In genomic region chr16:33885021-33885471, GRCm38 (mm10) we compare ENCODE assay signal across 7 mouse cellular contexts. TPM values are rescaled to one million over a fixed set of nuclear protein-coding genes. Genes with fewer than 3 reads are reported as not detected.
DNase-seq lines count a peak whose midpoint lies in the region; ATAC-seq and TF ChIP-seq lines count a peak whose summit lies in the region.

No protein-coding gene starts in this region.

- no peak for TF ChIP-seq POLR2A in liver, adult 2 months (IDR thresholded peaks at IDR 0.05; ENCODE audit: extremely low read depth, insufficient read depth, low read length)
- no peak for TF ChIP-seq POLR2A in lung, adult 2 months (IDR thresholded peaks at IDR 0.05; ENCODE audit: borderline replicate concordance, extremely low read depth, low read depth, low read length)

- ATAC-seq in liver, embryonic 12.5 days, result no peak
- ATAC-seq in forebrain, embryonic 12.5 days (ENCODE audit: low FRiP score), result no peak

- no peak overlapping the region for H3K4me3 ChIP-seq in liver, adult 2 months (ENCODE audit: insufficient read depth, low read depth, low read length)
- H3K4me3 ChIP-seq in liver, embryonic 12.5 days, result no peak overlapping the region
- H3K4me3 ChIP-seq in lung, adult 2 months (replicated peaks; ENCODE audit: extremely low read depth, low read depth, low read length), result no peak overlapping the region
- no peak overlapping the region for H3K4me3 ChIP-seq in forebrain, embryonic 12.5 days (replicated peaks)

- peak overlapping the region; percentile 20; the same call in 1 of the 2 replicates for H3K27ac ChIP-seq in liver, adult 2 months (replicated peaks; ENCODE audit: insufficient read depth, low read depth, low read length)
- H3K27ac ChIP-seq in liver, embryonic 12.5 days, result no peak overlapping the region
- no peak overlapping the region for H3K27ac ChIP-seq in forebrain, embryonic 12.5 days

- H3K4me2 ChIP-seq in liver, embryonic 12.5 days, result no peak overlapping the region
- H3K4me2 ChIP-seq in forebrain, embryonic 12.5 days, result no peak overlapping the region

- DNase-seq in liver, adult 2 months (ENCODE audit: extremely low read depth, low read depth, low spot score), result peak; percentile 79
- DNase-seq in adrenal gland, postnatal 36 days, result peak; percentile 17 to 48
- DNase-seq in lung, adult 2 months, result peak; percentile 9
- peak; percentile 47 for DNase-seq in thymus, postnatal 14 days
- no peak for DNase-seq in cerebellum, postnatal 25 days

- no peaks in the 10 kb centered on the region for H3K9me3 ChIP-seq in liver, embryonic 12.5 days (replicated peaks)
- no peaks in the 10 kb centered on the region for H3K9me3 ChIP-seq in forebrain, embryonic 12.5 days

- no peaks in the 10 kb centered on the region for H3K36me3 ChIP-seq in liver, adult 2 months (ENCODE audit: control insufficient read depth, insufficient read depth, low read length)
- H3K36me3 ChIP-seq in liver, embryonic 12.5 days, result no peaks in the 10 kb centered on the region
- H3K36me3 ChIP-seq in forebrain, embryonic 12.5 days (replicated peaks), result no peaks in the 10 kb centered on the region

- 61% methylated on average over 11 of the region's 11 CpGs for WGBS in liver, adult 2 months
- WGBS in liver, embryonic 12.5 days (ENCODE audit: insufficient replicate concordance), result 54% methylated on average over 11 of the region's 11 CpGs
- WGBS in lung, adult 2 months, result 42% methylated on average over 11 of the region's 11 CpGs
- WGBS in forebrain, embryonic 12.5 days, result 89% methylated on average over 11 of the region's 11 CpGs

- peaks cover 37% of the 10 kb centered on the region for H3K4me1 ChIP-seq in liver, adult 2 months (ENCODE audit: control insufficient read depth, insufficient read depth, low read length)
- H3K4me1 ChIP-seq in liver, embryonic 12.5 days, result peaks cover 22% of the 10 kb centered on the region
- peaks cover 14% of the 10 kb centered on the region for H3K4me1 ChIP-seq in lung, adult 2 months (ENCODE audit: control insufficient read depth, insufficient read depth, low read length)
- peaks cover 14% of the 10 kb centered on the region for H3K4me1 ChIP-seq in forebrain, embryonic 12.5 days

- no peak for TF ChIP-seq CTCF in liver, adult 2 months (IDR thresholded peaks at IDR 0.05; ENCODE audit: low read depth, low read length)
- TF ChIP-seq CTCF in lung, adult 2 months (IDR thresholded peaks at IDR 0.05; ENCODE audit: insufficient read depth, low read length), result no peak

- peaks cover 13% of the 10 kb centered on the region; the same call in 1 of the 2 replicates for H3K79me2 ChIP-seq in liver, adult 2 months (ENCODE audit: control insufficient read depth, insufficient read depth, low read length)

- no peaks in the 10 kb centered on the region for H3K27me3 ChIP-seq in liver, adult 2 months (ENCODE audit: control insufficient read depth, insufficient read depth, low read length)
- H3K27me3 ChIP-seq in liver, embryonic 12.5 days (replicated peaks), result no peaks in the 10 kb centered on the region
- no peaks in the 10 kb centered on the region for H3K27me3 ChIP-seq in forebrain, embryonic 12.5 days

- H3K9ac ChIP-seq in liver, adult 2 months (ENCODE audit: low read depth, low read length), result no peak overlapping the region
- no peak overlapping the region for H3K9ac ChIP-seq in liver, embryonic 12.5 days
- H3K9ac ChIP-seq in forebrain, embryonic 12.5 days, result no peak overlapping the region

RNA-seq across cellular contexts. Expression of gene Itgb5, which starts 55.6 kb away (rescaled TPM):
- total RNA-seq in liver, adult 2 months (2014; rRNA removed), result 36.1 and 46.2 TPM in 2 replicates
- 54.6 and 65.1 TPM in 2 replicates for polyA plus RNA-seq in liver, adult 2 months (2012; rRNA removed)
- 20.0 and 22.2 TPM in 2 replicates for polyA plus RNA-seq in liver, embryonic 12.5 days (2016; fragmentation: Nextera tagmentation; extraction: Ambion mirVana)
- total RNA-seq in adrenal gland, postnatal 36 days (2021), result 100 to 1,000 TPM; 178 to 230 TPM
- 114 and 144 TPM in 2 replicates for polyA plus RNA-seq in lung, adult 2 months (2012; rRNA removed)
- 15.7 and 23.1 TPM in 2 replicates for polyA plus RNA-seq in forebrain, embryonic 12.5 days (2016; fragmentation: Nextera tagmentation; extraction: Ambion mirVana)

Comparison
In these comparisons a context has a peak if more than half of its experiments do, and no peak if none do; other contexts are left out.
1. DNase-seq: peak in liver, adult 2 months (single experiment), adrenal gland, postnatal 36 days (2 of 2), lung, adult 2 months (single experiment) and thymus, postnatal 14 days (single experiment); none in cerebellum, postnatal 25 days (0 of 2).